Mouse (Mus musculus) intestine, embryonic 14.5 days (tissue): ENCODE results near the gene Cidec. TPM values are rescaled to one million over a fixed set of nuclear protein-coding genes. Genes with fewer than 3 reads are reported as not detected.

Source experiments
- ATAC-seq: fragments of 200-750 bp; cut with Nextera tagmentation; replicated peaks from 2 replicates; pipeline ENCODE4 v1.8.0; 2017; ENCODE audit warnings: low read depth, moderate number of reproducible peaks, moderate TSS enrichment, moderate library complexity; ENCODE audit not compliant: low FRiP score, low TSS enrichment
- DNase-seq: peaks from one replicate; pipeline ENCODE4 v3.0.0-alpha.2; 2018; ENCODE audit warnings: low spot score
- H3K27ac ChIP-seq: fragments of 300-500 bp; sonication (generic); 2 replicates; pipeline ENCODE4 v1.5.1; 2014; ENCODE audit warnings: low read depth, mild to moderate bottlenecking, control low read depth
- H3K27me3 ChIP-seq: fragments of 300-500 bp; sonication (generic); replicated peaks from 2 replicates; pipeline ENCODE4 v1.6.1; 2014; ENCODE audit warnings: low read length, control low read depth; ENCODE audit not compliant: control insufficient read depth, insufficient read depth
- H3K36me3 ChIP-seq: fragments of 300-500 bp; sonication (generic); 2 replicates; pipeline ENCODE4 v1.6.1; 2014; ENCODE audit warnings: low read length, control low read depth; ENCODE audit not compliant: control insufficient read depth, insufficient read depth
- H3K4me1 ChIP-seq: fragments of 300-500 bp; sonication (generic); replicated peaks from 2 replicates; pipeline ENCODE4 v1.6.1; 2014; ENCODE audit warnings: low read length, control low read depth, mixed read lengths; ENCODE audit not compliant: control insufficient read depth, insufficient read depth
- H3K4me2 ChIP-seq: fragments of 300-500 bp; sonication (generic); 2 replicates; pipeline ENCODE4 v1.6.1; 2014; ENCODE audit warnings: low read length
- H3K4me3 ChIP-seq: fragments of 300-500 bp; sonication (generic); 2 replicates; pipeline ENCODE4 v1.5.1; 2014; ENCODE audit warnings: low read depth, low read length, control low read depth, mixed read lengths
- H3K9ac ChIP-seq: fragments of 300-500 bp; sonication (generic); 2 replicates; pipeline ENCODE4 v1.6.1; 2014; ENCODE audit warnings: mild to moderate bottlenecking, low read length
- H3K9me3 ChIP-seq: fragments of 300-500 bp; sonication (generic); 2 replicates; pipeline ENCODE4 v1.6.1; 2016; ENCODE audit warnings: low read length, control low read depth; ENCODE audit not compliant: control insufficient read depth
- WGBS: fragments of 180-500 bp; shearing (Covaris S2); extraction: QIAGEN DNeasy Blood & Tissue Kit; methylation state at CpG from one replicate; pipeline ENCODE4 v1.1.7; 2014; 5-methylcytosine and 5-hydroxymethylcytosine counted together
- polyA plus RNA-seq: library from polyadenylated mRNA; unstranded; fragments of >200 nt; fragmentation: Nextera tagmentation; extraction: Ambion mirVana; gene quantifications from 2 replicates; pipeline ENCODE4 v1.2.1, GENCODE M21; 2014

Cidec gene
- polyA plus RNA-seq, 1 experiment from 2014 or later = 3.1 TPM

- H3K36me3 ChIP-seq = peaks cover 4% of the 10 kb centered on the region
- DNase-seq (no peak), ATAC-seq (no peak)
- no peak overlapping the region for H3K4me2 ChIP-seq
- no peak overlapping the region for H3K27ac ChIP-seq
- no peaks in the 10 kb centered on the region for H3K9me3 ChIP-seq
- no peak overlapping the region for H3K4me3 ChIP-seq
- no peak overlapping the region for H3K9ac ChIP-seq
- no peaks in the 10 kb centered on the region for H3K27me3 ChIP-seq
- WGBS = 65% methylated on average over 1 of the region's 1 CpGs
- no peaks in the 10 kb centered on the region for H3K4me1 ChIP-seq
Measured at GRCm38 (mm10) chr6:113410001-113410400, 25.6 kb downstream of the Cidec start.

GRCm38 (mm10) chr6:113406683-113407082 is 28.9 kb downstream of the Cidec start:
- Histone ChIP-seq H3K9me3 (no peaks in the 10 kb centered on the region), H3K27ac (no peak overlapping the region), H3K27me3 (no peaks in the 10 kb centered on the region), H3K9ac (no peak overlapping the region), H3K4me3 (no peak overlapping the region), H3K36me3 (no peaks in the 10 kb centered on the region; the same call in 1 of the 2 replicates), H3K4me1 (no peaks in the 10 kb centered on the region), H3K4me2 (no peak overlapping the region)
- no peak for ATAC-seq
- WGBS = 73% methylated on average over 9 of the region's 9 CpGs
- DNase-seq = no peak

GRCm38 (mm10) chr6:113405483-113405882 is 30.1 kb downstream of the Cidec start:
- Histone ChIP-seq H3K4me1 (no peaks in the 10 kb centered on the region), H3K4me3 (no peak overlapping the region), H3K9me3 (no peaks in the 10 kb centered on the region), H3K27me3 (no peaks in the 10 kb centered on the region), H3K36me3 (no peaks in the 10 kb centered on the region; the same call in 1 of the 2 replicates), H3K9ac (no peak overlapping the region), H3K27ac (no peak overlapping the region), H3K4me2 (no peak overlapping the region)
- ATAC-seq = no peak
- 89% methylated on average over 6 of the region's 6 CpGs for WGBS
- DNase-seq = no peak

GRCm38 (mm10) chr6:113404649-113405448 is 30.7 kb downstream of the Cidec start:
- Histone ChIP-seq H3K36me3 (no peaks in the 10 kb centered on the region; the same call in 1 of the 2 replicates), H3K27ac (no peak overlapping the region), H3K27me3 (no peaks in the 10 kb centered on the region), H3K4me1 (no peaks in the 10 kb centered on the region), H3K9ac (no peak overlapping the region), H3K9me3 (no peaks in the 10 kb centered on the region), H3K4me3 (no peak overlapping the region), H3K4me2 (no peak overlapping the region)
- 70% methylated on average over 12 of the region's 12 CpGs for WGBS
- ATAC-seq (peak; percentile 67), DNase-seq (no peak)

- H3K9me3 ChIP-seq = no peaks in the 10 kb centered on the region
- no peak overlapping the region for H3K4me2 ChIP-seq
- H3K36me3 ChIP-seq = no peaks in the 10 kb centered on the region; the same call in 1 of the 2 replicates
- DNase-seq = no peak
- H3K4me3 ChIP-seq = no peak overlapping the region
- ATAC-seq = no peak
- 87% methylated on average over 13 of the region's 13 CpGs for WGBS
- H3K27me3 ChIP-seq = no peaks in the 10 kb centered on the region
- H3K4me1 ChIP-seq = no peaks in the 10 kb centered on the region
- H3K27ac ChIP-seq = no peak overlapping the region
- H3K9ac ChIP-seq = no peak overlapping the region
Measured at GRCm38 (mm10) chr6:113402094-113402493, 33.5 kb downstream of the Cidec start.

GRCm38 (mm10) chr6:113396270-113397030 is 39.1 kb downstream of the Cidec start:
- no peak overlapping the region for H3K9ac ChIP-seq
- DNase-seq (no peak), ATAC-seq (no peak)
- peaks cover 6% of the 10 kb centered on the region; the same call in 1 of the 2 replicates for H3K4me1 ChIP-seq
- H3K4me2 ChIP-seq = no peak overlapping the region
- no peaks in the 10 kb centered on the region for H3K27me3 ChIP-seq
- no peak overlapping the region for H3K4me3 ChIP-seq
- WGBS = 87% methylated on average over 10 of the region's 10 CpGs
- 0 out of 2 replicates have a peak, but pooled peaks cover 3% of the 10 kb centered on the region for H3K9me3 ChIP-seq
- 0 out of 2 replicates have a peak, but pooled peaks cover 3% of the 10 kb centered on the region for H3K36me3 ChIP-seq
- H3K27ac ChIP-seq = no peak overlapping the region

GRCm38 (mm10) chr6:113395501-113395900 is 40.1 kb downstream of the Cidec start:
- H3K9ac ChIP-seq = no peak overlapping the region
- H3K4me2 ChIP-seq = no peak overlapping the region
- H3K27ac ChIP-seq = no peak overlapping the region
- H3K4me1 ChIP-seq = peaks cover 6% of the 10 kb centered on the region; the same call in 1 of the 2 replicates
- H3K9me3 ChIP-seq = 0 out of 2 replicates have a peak, but pooled peaks cover 3% of the 10 kb centered on the region
- peaks cover 6% of the 10 kb centered on the region for H3K36me3 ChIP-seq
- H3K4me3 ChIP-seq = no peak overlapping the region
- no peaks in the 10 kb centered on the region for H3K27me3 ChIP-seq
- ATAC-seq (no peak), DNase-seq (no peak)
- 95% methylated on average over 6 of the region's 6 CpGs for WGBS

- DNase-seq (no peak), ATAC-seq (no peak)
- Histone ChIP-seq H3K27ac (no peak overlapping the region), H3K27me3 (no peaks in the 10 kb centered on the region), H3K4me2 (no peak overlapping the region), H3K36me3 (peaks cover 13% of the 10 kb centered on the region), H3K4me3 (no peak overlapping the region), H3K9me3 (0 out of 2 replicates have a peak, but pooled peaks cover 3% of the 10 kb centered on the region), H3K9ac (no peak overlapping the region), H3K4me1 (peaks cover 6% of the 10 kb centered on the region; the same call in 1 of the 2 replicates)
- 90% methylated on average over 11 of the region's 11 CpGs for WGBS
Measured at GRCm38 (mm10) chr6:113394811-113395210, 40.7 kb downstream of the Cidec start.
